Mouse (Mus musculus) kidney, postnatal 0 days (tissue): Measurements from ENCODE around the gene Uaca. TPM values are rescaled to one million over a fixed set of nuclear protein-coding genes. Genes with fewer than 3 reads are reported as not detected.
A peak's percentile ranks its signal among the peaks of the same experiment; 100 is the strongest.

Experiments used
- ATAC-seq: fragments of 200-750 bp; cut with Nextera tagmentation; replicated peaks from 2 replicates; pipeline ENCODE4 v1.8.0; 2017; ENCODE audit warnings: low read depth, moderate number of reproducible peaks, moderate TSS enrichment, moderate library complexity; ENCODE audit not compliant: low FRiP score
- DNase-seq: peaks from one replicate; pipeline ENCODE4 v3.0.0-alpha.2; 2016; ENCODE audit warnings: low spot score
- H3K27ac ChIP-seq: fragments of 300-500 bp; sonication (generic); 2 replicates; pipeline ENCODE4 v1.5.1; 2014; ENCODE audit warnings: mild to moderate bottlenecking
- H3K27me3 ChIP-seq: fragments of 300-500 bp; sonication (generic); 2 replicates; pipeline ENCODE4 v1.6.1; 2014; ENCODE audit warnings: low read length, mixed read lengths; ENCODE audit not compliant: insufficient read depth
- H3K36me3 ChIP-seq: fragments of 300-500 bp; sonication (generic); 2 replicates; pipeline ENCODE4 v1.6.1; 2014; ENCODE audit warnings: low read length, mixed read lengths; ENCODE audit not compliant: insufficient read depth
- H3K4me1 ChIP-seq: fragments of 300-500 bp; sonication (generic); replicated peaks from 2 replicates; pipeline ENCODE4 v1.6.1; 2014; ENCODE audit warnings: antibody characterized with exemption, low read length, mixed read lengths; ENCODE audit not compliant: insufficient read depth
- H3K4me2 ChIP-seq: fragments of 300-500 bp; sonication (generic); 2 replicates; pipeline ENCODE4 v1.6.1; 2014; ENCODE audit warnings: mild to moderate bottlenecking, low read length, moderate library complexity, mixed read lengths
- H3K4me3 ChIP-seq: fragments of 300-500 bp; sonication (generic); replicated peaks from 2 replicates; pipeline ENCODE4 v1.5.1; 2014; ENCODE audit warnings: low read depth, low read length
- H3K9ac ChIP-seq: fragments of 300-500 bp; sonication (generic); 2 replicates; pipeline ENCODE4 v1.6.1; 2014; ENCODE audit warnings: low read depth, low read length
- H3K9me3 ChIP-seq: fragments of 300-500 bp; sonication (generic); replicated peaks from 2 replicates; pipeline ENCODE4 v1.6.1; 2016; ENCODE audit warnings: low read length, inconsistent platforms, mixed read lengths
- CTCF ChIP-seq: IDR thresholded peaks from 2 replicates; pipeline ENCODE4 v1.5.1; 2016; ENCODE audit warnings: antibody characterized with exemption, low read depth, mild to moderate bottlenecking, moderate library complexity
- WGBS: fragments of 180-500 bp; shearing (Covaris S2); extraction: QIAGEN DNeasy Blood & Tissue Kit; methylation state at CpG from one replicate; pipeline ENCODE4 v1.1.7; 2014; 5-methylcytosine and 5-hydroxymethylcytosine counted together
- polyA plus RNA-seq: library from polyadenylated mRNA; unstranded; fragments of >200 nt; fragmentation: Nextera tagmentation; extraction: Ambion mirVana; gene quantifications from 2 replicates; pipeline ENCODE4 v1.2.1, GENCODE M21; 2015

The Uaca gene
- polyA plus RNA-seq, 1 experiment from 2014 or later: 26.9 TPM

DNA sequence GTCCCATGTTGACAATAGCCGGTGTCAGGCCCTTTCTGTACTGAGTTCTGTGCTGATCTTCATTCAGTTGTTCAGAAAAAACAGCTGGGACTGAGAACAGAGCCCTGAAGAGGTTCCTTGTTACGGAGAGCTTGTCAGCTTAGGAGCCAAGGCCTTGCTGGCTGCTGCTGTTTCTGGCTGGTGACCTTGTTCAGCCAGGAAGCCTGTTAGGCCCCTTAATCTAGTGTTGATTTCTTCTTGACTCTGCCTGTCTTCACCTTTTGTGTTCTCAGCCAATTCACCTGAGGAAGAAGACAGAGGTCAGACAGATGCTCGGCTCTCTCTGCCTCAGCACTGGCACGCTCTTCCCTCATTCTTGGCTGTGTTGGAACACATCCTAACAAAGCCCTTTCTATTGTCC is 104.9 kb downstream of the Uaca start:
- H3K36me3 ChIP-seq: no peaks in the 10 kb centered on the region
- H3K4me3 ChIP-seq: no peak overlapping the region
- H3K4me2 ChIP-seq: no peak overlapping the region
- no peak for DNase-seq
- H3K9me3 ChIP-seq: no peaks in the 10 kb centered on the region
- no peaks in the 10 kb centered on the region for H3K27me3 ChIP-seq
- TF ChIP-seq CTCF: no peak
- no peaks in the 10 kb centered on the region for H3K4me1 ChIP-seq
- H3K9ac ChIP-seq: no peak overlapping the region
- WGBS: 68% methylated on average over 4 of the region's 4 CpGs
- H3K27ac ChIP-seq: no peak overlapping the region
- no peak for ATAC-seq

DNA sequence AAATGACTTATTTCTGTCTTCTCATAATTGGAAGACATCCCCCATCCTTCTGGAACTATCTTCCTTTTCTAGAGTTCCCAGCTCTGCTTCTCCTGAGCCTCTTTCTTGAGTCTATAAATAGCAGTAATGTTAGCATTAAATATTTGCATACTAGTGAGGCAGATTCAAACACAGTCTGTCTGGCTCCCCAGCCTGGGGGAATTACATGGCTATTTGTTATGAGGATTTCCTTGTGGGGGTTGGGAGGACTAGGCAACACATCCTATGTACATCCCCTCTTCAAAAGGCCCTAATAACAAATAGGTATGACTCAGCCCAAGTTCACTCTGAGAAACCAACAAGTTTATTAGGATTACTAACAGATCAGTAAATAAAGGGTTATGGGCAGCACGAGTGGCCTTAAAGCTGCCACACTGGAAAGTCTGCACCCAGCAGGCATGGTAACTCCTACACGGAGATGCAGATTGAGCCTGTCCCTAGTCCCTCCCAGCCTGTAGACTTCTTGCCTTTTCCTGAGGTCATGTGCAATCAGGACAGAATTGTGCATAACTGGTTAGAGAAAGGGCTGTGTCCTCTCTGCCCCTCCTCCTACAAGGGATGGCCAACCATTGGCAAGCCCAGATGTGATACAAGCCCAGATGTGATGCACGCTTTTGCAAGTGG is 105.6 kb downstream of the Uaca start:
- Histone ChIP-seq H3K27ac (no peak overlapping the region), H3K9me3 (no peaks in the 10 kb centered on the region), H3K9ac (no peak overlapping the region), H3K27me3 (no peaks in the 10 kb centered on the region), H3K4me2 (no peak overlapping the region), H3K36me3 (no peaks in the 10 kb centered on the region), H3K4me1 (no peaks in the 10 kb centered on the region), H3K4me3 (no peak overlapping the region)
- no peak for TF ChIP-seq CTCF
- DNase-seq (no peak), ATAC-seq (no peak)
- 53% methylated on average over 3 of the region's 3 CpGs for WGBS

DNA sequence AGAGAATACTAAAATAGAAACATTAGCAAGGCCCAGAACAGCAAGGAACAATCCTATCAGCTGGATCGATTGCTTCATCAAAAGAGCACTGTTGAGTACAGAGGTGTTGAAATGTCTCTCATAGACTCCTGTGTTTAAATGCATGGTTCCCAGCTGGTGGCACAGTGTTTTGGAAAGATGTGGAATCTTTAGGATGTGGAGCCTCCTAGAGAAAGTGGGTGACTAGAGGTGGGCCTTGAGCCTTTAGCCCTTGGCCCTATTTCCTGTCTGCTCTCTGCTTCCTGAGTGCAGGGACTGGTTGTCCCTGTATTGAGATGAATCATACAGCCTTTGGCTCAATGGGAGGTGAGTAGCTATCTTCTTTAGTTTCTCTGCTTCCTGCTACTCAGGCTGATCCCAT is 117.9 kb downstream of the Uaca start:
- 92% methylated on average over 1 of the region's 1 CpGs for WGBS
- Histone ChIP-seq H3K9ac (no peak overlapping the region), H3K4me3 (no peak overlapping the region), H3K27ac (no peak overlapping the region), H3K36me3 (no peaks in the 10 kb centered on the region), H3K4me2 (no peak overlapping the region), H3K4me1 (no peaks in the 10 kb centered on the region), H3K9me3 (no peaks in the 10 kb centered on the region), H3K27me3 (no peaks in the 10 kb centered on the region)
- TF ChIP-seq CTCF: no peak
- ATAC-seq (no peak), DNase-seq (no peak)

DNA sequence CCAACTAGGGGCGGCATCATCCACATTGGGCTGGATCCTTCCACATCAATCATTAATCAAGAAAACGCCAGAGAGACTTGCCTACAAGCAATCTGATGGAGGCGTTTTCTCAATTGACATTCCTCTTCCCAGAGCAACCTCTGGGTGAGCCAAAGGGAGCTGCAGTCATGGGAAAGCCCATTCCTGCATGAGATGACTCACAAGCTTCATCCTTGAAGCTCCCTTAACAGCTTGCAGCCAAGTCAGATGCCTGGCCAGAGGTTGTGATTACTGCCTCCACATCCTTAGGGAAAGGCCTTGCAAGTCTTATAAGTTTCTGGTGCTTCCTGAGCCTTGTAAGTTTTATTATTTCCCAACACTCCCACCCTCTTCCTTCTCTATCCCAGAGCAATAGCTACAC is 119.3 kb downstream of the Uaca start:
- DNase-seq (no peak), ATAC-seq (no peak)
- no peaks in the 10 kb centered on the region for H3K9me3 ChIP-seq
- H3K36me3 ChIP-seq: no peaks in the 10 kb centered on the region
- H3K4me1 ChIP-seq: no peaks in the 10 kb centered on the region
- H3K27me3 ChIP-seq: no peaks in the 10 kb centered on the region
- H3K9ac ChIP-seq: no peak overlapping the region
- no peak for TF ChIP-seq CTCF
- H3K4me2 ChIP-seq: no peak overlapping the region
- 76% methylated on average over 3 of the region's 3 CpGs for WGBS
- no peak overlapping the region for H3K4me3 ChIP-seq
- H3K27ac ChIP-seq: no peak overlapping the region

DNA sequence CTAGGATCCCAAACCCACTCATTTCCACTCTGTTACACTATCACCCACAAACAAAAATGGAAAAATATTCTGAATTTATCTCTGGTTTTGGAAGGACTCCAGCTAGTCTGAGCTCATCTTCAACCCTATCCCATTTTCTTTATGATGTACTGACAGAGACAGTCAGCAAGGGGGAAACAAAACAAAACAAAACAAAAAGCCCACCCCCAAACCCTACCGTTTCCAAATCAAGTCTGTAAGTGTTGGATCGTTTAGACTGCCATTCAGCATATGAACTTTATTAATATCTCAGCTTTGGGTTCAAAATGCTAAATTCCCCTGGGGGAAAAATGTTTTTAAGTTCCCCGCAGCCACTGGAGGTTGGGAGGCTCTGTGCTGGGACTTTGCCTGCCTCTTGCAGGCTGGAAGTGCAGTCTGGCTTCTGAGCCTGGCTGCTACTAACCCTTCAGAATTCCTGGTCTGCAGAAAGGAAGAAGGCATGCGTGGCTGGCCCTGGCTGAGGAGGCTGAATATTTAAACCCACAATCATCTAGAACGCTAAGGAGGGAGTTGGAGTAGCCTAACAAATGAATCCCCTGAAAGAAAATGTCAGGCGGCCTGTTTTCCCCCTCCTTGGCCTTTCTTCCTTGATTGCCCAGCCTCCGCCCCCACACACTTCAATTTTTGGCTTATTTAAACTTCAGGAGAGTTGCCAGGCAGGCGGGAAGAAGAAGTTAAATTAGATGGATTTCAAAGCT is 125.8 kb downstream of the Uaca start:
- peaks cover 8% of the 10 kb centered on the region for H3K4me1 ChIP-seq
- no peak for TF ChIP-seq CTCF
- WGBS: 39% methylated on average over 8 of the region's 8 CpGs
- H3K9me3 ChIP-seq: no peaks in the 10 kb centered on the region
- H3K27ac ChIP-seq: peak overlapping the region; percentile 16; the same call in 1 of the 2 replicates
- H3K36me3 ChIP-seq: no peaks in the 10 kb centered on the region
- ATAC-seq (no peak), DNase-seq (peak; percentile 39)
- no peaks in the 10 kb centered on the region for H3K27me3 ChIP-seq
- no peak overlapping the region for H3K9ac ChIP-seq
- no peak overlapping the region for H3K4me3 ChIP-seq
- H3K4me2 ChIP-seq: 0 out of 2 replicates have a peak overlapping the region, but pooled peaks have one; percentile 10

DNA sequence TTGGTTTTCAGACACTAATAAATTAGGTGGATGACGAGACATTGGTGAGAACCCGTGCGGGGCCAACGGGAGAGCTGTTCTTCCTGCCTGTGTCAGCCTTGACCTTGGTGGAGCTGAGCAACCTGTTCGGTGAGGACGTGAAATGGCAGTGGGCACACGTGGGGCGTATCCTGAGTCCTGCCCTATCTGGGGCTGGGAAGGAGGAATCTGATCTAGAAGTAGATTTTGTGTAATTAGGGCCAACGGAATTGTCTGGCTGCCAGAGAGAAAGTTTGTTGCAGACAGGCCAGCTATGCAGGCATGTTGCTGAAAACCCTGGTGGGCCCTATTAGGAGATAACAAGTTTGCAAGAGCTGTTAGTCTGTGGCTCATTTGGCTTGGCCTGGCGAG is 126.3 kb downstream of the Uaca start:
- ATAC-seq: no peak
- 0 out of 2 replicates have a peak overlapping the region, but pooled peaks have one; percentile 10 for H3K4me2 ChIP-seq
- H3K9me3 ChIP-seq: no peaks in the 10 kb centered on the region
- WGBS: 19% methylated on average over 10 of the region's 10 CpGs
- H3K4me1 ChIP-seq: peaks cover 8% of the 10 kb centered on the region
- H3K27me3 ChIP-seq: no peaks in the 10 kb centered on the region
- no peaks in the 10 kb centered on the region for H3K36me3 ChIP-seq
- DNase-seq: peak; percentile 13
- TF ChIP-seq CTCF: no peak
- 0 out of 2 replicates have a peak overlapping the region, but pooled peaks have one; percentile 16 for H3K27ac ChIP-seq
- no peak overlapping the region for H3K4me3 ChIP-seq
- no peak overlapping the region for H3K9ac ChIP-seq
